Mouse (Mus musculus) embryonic stem cell, embryonic (primary cell): ENCODE data around the gene Cnfn.

Source experiments
- CTCF ChIA-PET, 4 experiments: fragments of 300-600 bp in 2 of 4; fragments of 350-600 bp in 2 of 4; sonication (Branson Sonifier 250); formaldehyde crosslinking; loops; one replicate each; lab custom pipeline; 2022; ENCODE audit warnings: inconsistent platforms in 2 of 4; lab: Charles Lee
- POLR2A ChIA-PET, 4 experiments: fragments of 300-600 bp in 2 of 4; fragments of 350-600 bp in 2 of 4; sonication (Branson Sonifier 250); formaldehyde crosslinking; loops; one replicate each; lab custom pipeline; 2022; ENCODE audit warnings: antibody characterized with exemption in 4 of 4, inconsistent platforms in 1 of 4; lab: Charles Lee

Gene Cnfn

DNA sequence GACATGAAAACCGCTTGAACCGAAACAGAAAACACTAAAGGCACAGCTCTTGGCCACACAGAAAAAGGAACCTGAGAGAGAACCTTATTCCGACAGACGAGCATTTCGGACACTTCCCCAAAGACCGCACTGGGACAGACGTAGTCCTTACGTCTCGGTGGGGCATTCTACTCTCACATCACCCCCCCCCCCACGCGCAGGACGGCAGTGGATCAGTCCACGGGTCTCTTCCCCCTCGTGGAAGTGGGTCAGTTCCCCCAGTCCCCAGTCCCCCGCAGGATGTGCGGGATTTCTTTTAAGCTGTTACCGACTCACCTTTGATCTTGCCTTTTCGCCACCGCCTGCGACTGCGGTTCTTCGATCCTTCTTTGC lies 25.6 kb upstream of the Cnfn start:
- POLR2A ChIA-PET: interaction anchor here (0.6 to 4.3 kb wide), 44 partner anchors 7 to 421 kb away, joined by 3 to 43 read pairs (median 4); partner anchors contain the start of genes Cic (in 2 of the 4), B9d2 (in 1 of the 4), Cxcl17 (in 1 of the 4) and Cyp2s1 (in 1 of the 4)
- CTCF ChIA-PET: interaction anchor here (0.6 to 3.2 kb wide), 18 partner anchors 8 to 445 kb away, joined by 3 to 17 read pairs (median 7); partner anchors contain the start of genes Megf8 (in 2 of the 4), Ceacam1 (in 1 of the 4) and Pafah1b3 (in 1 of the 4)

DNA sequence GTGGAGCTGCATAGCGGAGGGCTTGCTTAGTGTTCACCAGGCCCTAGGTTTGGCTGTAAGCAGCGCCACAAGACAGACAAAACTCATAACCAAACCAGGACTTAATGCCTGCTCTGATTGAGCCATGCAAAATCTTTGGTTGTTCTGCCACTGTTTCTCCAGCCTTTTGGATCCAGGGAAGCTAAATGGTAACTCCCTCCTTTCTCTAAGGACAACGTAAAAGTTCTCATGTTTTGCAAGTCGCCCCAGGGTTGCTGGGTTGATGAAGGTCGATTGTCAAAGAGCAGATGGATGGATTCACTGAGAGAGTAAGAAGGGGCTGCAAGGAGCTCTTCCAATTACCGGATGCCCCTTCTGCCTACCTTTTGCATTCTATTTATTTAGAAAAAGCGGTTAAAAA lies 25.2 kb upstream of the Cnfn start:
- POLR2A ChIA-PET: interaction anchor here (0.5 to 4.3 kb wide), 25 partner anchors 14 to 422 kb away, joined by 3 to 43 read pairs (median 4); partner anchors contain the start of gene Cyp2s1 (in 1 of the 4)
- CTCF ChIA-PET: interaction anchor here in 2 of 4 experiments (1.2 to 3.2 kb wide), 7 partner anchors 8 to 288 kb away, joined by 4 to 17 read pairs (median 10); partner anchors contain the start of gene Pafah1b3 (in 1 of the 2)

DNA sequence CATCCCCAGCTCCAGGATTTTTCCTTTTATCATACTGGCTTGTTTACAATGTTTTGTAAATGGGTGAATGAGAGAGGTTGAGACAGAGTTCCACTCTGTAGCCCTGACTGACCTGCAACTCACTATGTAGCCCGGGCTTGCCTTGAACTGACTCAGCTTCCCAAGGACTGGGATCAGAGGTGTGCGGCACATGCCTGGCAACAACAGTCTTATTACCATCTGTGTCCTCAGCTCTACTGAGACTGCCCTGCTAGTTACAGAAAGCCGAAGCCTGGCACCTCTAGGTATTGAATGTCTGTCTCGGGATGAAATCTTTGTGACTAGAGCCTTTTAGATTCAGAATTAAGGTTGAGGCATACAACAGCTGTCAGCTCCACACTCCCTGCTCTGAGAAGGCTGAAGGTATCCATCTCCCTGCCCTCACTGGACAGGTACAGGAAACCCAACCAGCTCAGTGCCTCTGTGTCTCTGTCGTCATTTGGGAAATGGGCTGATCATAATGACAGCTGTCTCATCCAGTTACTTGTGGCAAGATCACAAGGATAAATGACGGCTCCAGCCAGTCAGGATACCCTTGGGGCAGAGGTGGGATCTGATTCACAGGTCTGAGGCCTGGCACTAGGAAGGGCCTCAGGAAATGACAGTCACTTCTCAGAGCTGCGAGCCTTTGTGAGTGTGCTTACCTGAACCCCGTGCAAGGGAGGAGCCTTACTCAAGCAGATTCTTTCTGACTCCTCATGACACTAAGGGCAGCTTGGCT lies 24.1 kb upstream of the Cnfn start:
- ChIA-PET CTCF (interaction anchor here in 2 of 4 experiments (0.6 to 3.2 kb wide), 6 partner anchors 9 to 15 kb away, joined by 3 to 17 read pairs (median 4); no protein-coding TSS in a partner anchor), POLR2A (interaction anchor here in 2 of 4 experiments (0.6 to 4.3 kb wide), 8 partner anchors 9 to 317 kb away, joined by 3 to 43 read pairs (median 4); no protein-coding TSS in a partner anchor)

DNA sequence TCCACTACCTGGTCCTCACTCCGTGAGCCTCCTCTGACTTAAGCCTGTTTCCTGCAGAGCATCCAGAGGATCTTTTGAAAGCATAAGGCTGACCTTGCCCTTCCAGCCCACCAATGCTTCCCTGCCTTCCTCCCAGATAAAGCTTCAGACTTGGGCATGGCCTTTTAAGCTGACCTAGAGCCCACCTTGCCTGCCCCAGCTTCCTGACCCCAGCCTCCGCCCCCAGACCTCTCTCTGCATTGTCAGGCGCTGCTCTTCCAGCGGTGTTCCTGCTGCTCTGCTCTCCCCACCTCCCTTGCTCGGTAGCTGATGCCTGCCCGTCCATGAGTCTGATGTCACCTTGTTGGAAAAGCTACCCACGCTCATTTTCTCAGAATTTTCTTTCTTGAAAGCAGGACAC lies 23.3 kb upstream of the Cnfn start:
- CTCF ChIA-PET: interaction anchor here in 3 of 4 experiments (0.6 to 3.2 kb wide), 5 partner anchors 10 to 1881 kb away, joined by 3 to 17 read pairs (median 3); no protein-coding TSS in a partner anchor
- POLR2A ChIA-PET: interaction anchor here in 2 of 4 experiments (1.0 to 4.3 kb wide), 4 partner anchors 8 to 12 kb away, joined by 3 to 43 read pairs (median 14); no protein-coding TSS in a partner anchor

DNA sequence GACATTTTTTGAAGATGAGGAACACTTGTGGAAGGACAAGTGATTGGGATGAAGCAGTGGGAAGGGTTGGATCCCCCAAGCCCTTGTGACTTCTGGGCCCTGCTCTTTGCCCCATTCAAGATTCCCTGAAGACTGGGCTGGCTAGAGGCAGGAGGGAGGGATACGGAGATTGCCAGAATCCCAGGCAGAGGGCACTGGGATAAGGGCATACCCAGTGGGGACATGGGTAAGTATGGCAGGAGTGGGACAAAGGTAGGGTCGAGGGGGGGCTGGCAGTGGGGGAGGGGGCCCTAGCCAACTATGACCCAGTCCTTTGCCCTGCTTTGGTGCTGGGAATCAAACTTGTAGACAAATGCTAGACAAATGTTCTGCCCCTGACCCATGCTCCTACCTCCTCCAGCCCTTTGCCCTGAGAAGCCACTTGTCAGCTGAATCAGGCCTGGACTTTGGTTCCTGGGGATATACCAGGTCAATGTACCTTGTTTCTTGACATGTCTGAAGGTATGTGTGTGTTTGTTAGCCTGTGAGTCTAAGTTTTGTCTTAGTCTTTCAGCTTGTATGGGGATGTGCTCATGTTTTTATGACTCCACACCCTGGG lies 22.4 kb upstream of the Cnfn start:
- POLR2A ChIA-PET: no interaction called here
- CTCF ChIA-PET: interaction anchor here in 1 of 4 experiments (3.2 kb wide), 1 partner anchor 11 kb away, joined by 17 read pairs; no protein-coding TSS in a partner anchor

DNA sequence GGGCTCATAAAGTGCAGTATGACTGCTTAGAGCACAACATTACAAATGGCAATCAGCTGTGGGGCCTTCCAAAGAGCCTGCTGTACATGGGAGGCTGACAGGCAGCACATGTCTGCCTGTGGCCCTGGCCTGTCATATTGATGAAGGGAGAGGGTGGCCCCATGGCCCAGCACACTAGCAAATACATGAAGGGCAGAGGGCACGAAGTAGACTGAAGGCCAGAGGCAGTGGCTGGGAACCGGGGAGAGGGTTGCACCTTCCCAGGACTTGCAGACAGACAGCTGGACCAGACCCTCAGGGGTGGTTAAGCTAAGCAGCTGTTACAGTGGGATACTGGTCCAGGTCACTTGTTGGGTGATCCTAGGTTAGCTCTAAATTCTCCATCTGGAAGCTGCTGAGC lies 21.5 kb upstream of the Cnfn start:
- CTCF ChIA-PET: interaction anchor here in 3 of 4 experiments (0.6 to 1.4 kb wide), 3 partner anchors 12 to 23 kb away, joined by 4 to 6 read pairs (median 5); no protein-coding TSS in a partner anchor

DNA sequence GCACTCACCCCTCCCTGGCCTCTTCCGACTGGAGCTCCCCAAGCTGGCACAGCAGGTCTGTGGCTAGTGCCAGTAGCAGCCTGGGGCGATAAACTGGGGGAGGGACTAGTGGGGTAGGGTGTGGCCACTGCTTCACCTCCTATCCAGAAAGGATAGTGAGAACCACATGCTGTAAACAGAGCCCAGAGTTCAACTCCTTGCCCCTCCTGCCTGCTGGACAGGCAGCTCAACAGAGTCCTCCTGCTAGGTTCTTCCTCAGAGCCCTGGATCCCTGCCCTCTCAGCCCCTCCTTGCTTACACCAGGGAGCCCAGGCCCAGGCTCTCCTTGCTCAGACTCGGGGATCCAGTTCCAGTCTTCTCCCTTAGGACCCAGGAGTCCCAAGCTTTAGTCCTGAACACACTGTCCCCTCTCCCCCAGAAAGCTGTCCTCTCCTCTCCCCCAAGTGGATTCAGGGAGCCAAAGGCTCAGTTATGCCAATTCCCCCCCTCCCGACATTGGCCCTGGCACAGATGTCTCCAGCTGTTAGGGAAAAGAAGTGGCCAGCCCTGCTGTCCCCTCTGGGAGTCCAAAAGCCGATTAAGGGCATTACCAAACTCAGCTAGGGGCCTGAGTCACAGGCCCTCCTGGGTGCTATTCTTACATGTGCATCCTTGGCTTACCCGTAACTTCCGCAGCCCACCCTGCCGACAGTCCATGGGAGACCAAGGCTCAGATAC lies 20.7 kb upstream of the Cnfn start:
- CTCF ChIA-PET: interaction anchor here (0.6 to 1.4 kb wide), 6 partner anchors 11 to 19 kb away, joined by 3 to 6 read pairs (median 4); no protein-coding TSS in a partner anchor
- POLR2A ChIA-PET: interaction anchor here in 3 of 4 experiments (0.5 to 1.8 kb wide), 7 partner anchors 9 to 1913 kb away, joined by 3 to 6 read pairs (median 4); no protein-coding TSS in a partner anchor

More for the DNA sequence above, 21.5 kb upstream of the Cnfn start:
- POLR2A ChIA-PET: interaction anchor here in 3 of 4 experiments (0.5 to 1.8 kb wide), 4 partner anchors 10 to 311 kb away, joined by 3 to 5 read pairs (median 4); no protein-coding TSS in a partner anchor

DNA sequence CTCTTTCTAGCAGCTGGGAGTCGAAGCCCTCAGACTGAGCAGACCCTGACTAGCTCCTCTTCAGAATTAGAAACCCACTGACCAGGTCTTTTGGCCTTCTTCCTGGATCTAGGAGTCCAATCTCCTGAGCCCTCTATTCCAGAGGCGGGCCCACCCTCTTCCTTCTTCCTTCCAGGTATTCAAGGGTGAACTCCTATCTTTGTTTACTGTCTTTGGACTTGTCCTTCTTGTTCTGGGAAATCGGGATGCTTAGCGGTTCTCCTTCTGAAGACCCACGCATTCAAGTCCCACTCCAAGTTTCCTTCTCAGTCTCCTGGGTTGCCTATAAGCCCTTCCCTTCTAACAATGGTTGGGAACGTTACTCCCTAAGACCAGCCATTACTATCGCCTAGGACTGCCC lies 19.4 kb upstream of the Cnfn start:
- ChIA-PET CTCF (no interaction called here), POLR2A (interaction anchor here in 3 of 4 experiments (0.6 to 1.7 kb wide), 3 partner anchors 10 to 572 kb away, joined by 3 to 6 read pairs (median 3); no protein-coding TSS in a partner anchor)

DNA sequence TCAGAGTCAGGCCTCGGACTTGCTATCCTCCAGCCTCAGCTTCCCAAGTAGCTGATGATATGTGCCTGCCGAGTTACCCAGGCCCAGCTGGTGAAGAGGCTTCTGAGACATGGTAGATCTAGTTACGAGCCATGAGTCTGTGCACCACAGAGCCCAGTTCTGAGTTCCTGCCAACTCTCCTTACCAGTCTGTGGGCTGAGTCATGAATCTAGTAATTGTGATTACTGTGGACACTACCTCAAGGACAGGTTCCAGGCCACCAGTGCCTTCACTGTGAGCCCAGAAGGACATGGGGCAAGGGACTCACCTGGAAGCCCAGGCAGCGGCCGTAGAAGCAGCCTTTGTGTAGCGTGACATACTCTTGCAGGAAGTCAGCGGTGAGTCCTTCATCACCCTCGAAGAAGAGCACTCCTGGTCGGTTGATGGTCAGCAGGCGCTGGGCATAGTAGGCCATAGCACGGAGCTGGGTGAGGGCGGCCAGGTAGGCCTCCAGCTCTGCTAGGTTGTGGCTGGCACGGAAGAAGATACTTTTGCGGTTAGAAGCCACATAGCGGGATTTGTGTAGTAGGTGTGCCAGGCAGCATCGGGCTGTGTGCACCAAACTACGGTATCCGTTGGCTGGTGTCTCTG lies 18.4 kb upstream of the Cnfn start:
- CTCF ChIA-PET: interaction anchor here in 1 of 4 experiments (1.5 to 1.6 kb wide), 2 partner anchors 11 to 54 kb away, joined by 4 to 5 read pairs; no protein-coding TSS in a partner anchor
- POLR2A ChIA-PET: interaction anchor here in 3 of 4 experiments (0.6 to 1.7 kb wide), 3 partner anchors 7 to 61 kb away, joined by 3 to 5 read pairs (median 3); no protein-coding TSS in a partner anchor

DNA sequence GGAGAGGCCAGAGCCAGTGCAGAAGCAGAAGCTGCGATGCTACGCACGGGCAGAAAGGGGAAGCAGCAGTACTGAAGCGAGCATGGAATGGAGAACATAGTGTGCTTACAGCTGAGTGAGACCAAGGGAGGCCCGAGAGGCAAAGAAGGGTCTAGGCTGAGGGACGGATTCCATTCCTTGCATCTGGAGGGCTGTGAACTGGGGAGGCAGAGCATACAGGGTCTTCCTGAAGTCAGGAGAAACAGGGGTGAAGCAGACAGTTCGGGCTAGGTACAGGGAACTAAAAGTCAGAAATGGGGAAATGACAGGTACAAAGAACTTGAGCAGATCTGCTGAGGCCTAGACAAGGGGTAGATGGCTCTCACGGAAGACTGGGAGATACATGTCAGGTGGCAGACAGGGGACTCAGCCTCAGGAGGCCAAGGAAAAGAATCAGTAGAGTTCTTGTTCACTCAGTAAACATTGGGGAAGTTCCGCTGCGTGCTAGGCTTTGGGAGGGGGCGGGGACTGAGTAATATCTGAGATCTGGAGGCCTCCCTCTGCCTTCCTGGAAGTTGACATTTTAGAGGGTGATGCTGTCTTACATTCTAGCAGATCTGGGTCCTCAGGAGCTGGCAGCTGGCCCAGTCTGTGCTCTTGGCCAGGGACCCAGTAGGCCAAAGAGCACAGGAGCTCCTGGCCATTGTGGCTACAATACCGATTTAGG lies 16.5 kb upstream of the Cnfn start:
- POLR2A ChIA-PET: interaction anchor here in 1 of 4 experiments (0.9 to 1.7 kb wide), 2 partner anchors 10 to 69 kb away, joined by 3 to 5 read pairs; partner anchors contain the start of gene Megf8
- CTCF ChIA-PET: interaction anchor here in 2 of 4 experiments (0.6 to 1.6 kb wide), 3 partner anchors 9 to 67 kb away, joined by 3 to 5 read pairs (median 4); no protein-coding TSS in a partner anchor

DNA sequence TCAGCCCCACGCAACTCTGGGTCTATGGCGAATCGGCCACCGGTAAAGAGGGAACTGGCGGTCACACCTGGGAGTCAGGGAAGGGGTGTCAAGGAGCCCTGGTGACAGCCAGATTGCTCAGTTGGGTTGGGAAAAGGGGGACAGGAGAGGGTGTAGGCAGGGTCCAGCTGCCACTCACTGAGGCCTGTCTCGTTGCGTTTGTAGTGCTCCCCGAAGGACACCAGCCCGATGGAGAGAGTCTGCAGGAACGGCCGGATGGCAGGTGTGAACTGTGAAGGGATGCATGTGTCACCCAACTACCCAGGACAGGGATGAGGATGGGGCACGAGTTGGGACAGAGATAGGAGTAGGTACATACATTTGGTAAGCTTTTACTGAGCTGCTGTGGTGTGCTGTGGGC lies 15.7 kb upstream of the Cnfn start:
- CTCF ChIA-PET: interaction anchor here in 1 of 4 experiments (0.9 kb wide), 1 partner anchor 10 kb away, joined by 3 read pairs; no protein-coding TSS in a partner anchor
- POLR2A ChIA-PET: interaction anchor here in 2 of 4 experiments (1.3 to 1.7 kb wide), 3 partner anchors 8 to 69 kb away, joined by 3 to 6 read pairs (median 4); partner anchors contain the start of gene Megf8 (in 1 of the 2)

DNA sequence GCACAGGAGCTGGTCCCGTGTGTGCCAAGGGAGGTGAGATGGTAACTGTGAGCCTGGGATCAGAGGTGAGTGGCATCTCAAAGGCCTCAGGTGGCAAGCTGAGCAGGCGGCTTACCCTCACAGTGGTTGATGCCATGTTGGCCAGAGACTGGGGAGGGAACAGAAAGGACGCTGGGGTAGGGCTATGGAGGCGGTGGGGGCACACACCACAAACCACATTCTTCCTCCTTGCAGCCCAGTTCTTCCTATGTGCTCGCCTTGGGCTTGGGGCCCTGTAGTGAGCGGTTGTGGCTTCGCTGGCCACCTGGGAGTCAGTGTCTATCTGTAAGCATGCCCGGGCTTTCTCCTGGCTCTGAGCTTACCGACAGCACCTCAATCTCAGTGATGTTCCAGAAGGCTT lies 15.3 kb upstream of the Cnfn start:
- CTCF ChIA-PET: interaction anchor here in 1 of 4 experiments (0.8 to 1.6 kb wide), 3 partner anchors 11 to 197 kb away, joined by 3 read pairs; no protein-coding TSS in a partner anchor
- POLR2A ChIA-PET: interaction anchor here in 2 of 4 experiments (1.3 to 1.7 kb wide), 3 partner anchors 9 to 68 kb away, joined by 3 to 6 read pairs (median 4); partner anchors contain the start of gene Megf8 (in 1 of the 2)

DNA sequence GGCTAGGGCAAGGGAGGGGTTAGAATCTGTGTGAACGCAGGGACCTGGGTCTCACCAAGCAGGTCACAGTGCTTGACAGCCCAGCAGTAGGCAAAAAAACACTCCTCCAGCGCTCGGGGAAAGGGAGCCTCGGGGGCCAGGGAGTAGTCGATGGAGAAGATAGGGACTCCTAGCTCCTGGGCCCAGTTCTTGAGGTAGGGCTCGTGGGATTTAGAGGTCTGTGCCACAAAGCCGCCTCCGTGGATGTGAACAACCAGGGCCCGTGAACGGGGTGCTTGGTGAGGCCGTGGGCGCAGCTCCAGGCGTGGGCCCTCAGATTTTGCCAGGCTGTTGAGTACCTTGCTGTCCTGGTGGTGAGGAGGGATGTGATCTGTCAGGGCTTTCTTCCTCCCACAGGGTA lies 14.8 kb upstream of the Cnfn start:
- ChIA-PET POLR2A (interaction anchor here in 2 of 4 experiments (1.3 to 1.7 kb wide), 3 partner anchors 9 to 68 kb away, joined by 3 to 6 read pairs (median 4); partner anchors contain the start of gene Megf8 (in 1 of the 2)), CTCF (interaction anchor here in 3 of 4 experiments (0.5 to 1.6 kb wide), 5 partner anchors 11 to 401 kb away, joined by 3 read pairs; no protein-coding TSS in a partner anchor)

DNA sequence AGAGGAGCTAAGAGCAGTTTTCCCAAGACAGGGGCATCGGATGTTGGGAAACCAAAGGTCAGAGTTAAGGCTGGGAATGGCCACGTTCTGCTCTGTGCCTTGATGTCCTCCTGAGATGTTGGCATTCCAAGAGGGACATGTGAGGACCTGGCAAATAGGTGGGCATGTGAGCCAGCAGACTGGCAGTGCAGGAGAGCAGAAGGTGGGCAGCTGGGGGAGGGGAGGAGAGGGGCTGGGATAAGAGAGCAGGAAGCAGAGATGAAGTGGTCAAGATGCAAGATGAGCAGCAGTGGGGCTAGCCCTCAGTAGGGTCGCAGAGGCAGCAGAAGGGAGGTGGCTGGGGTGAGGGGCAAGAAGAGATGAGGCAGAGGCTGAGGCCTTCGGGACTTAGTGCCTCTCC lies 14.4 kb upstream of the Cnfn start:
- CTCF ChIA-PET: interaction anchor here in 3 of 4 experiments (0.5 to 1.6 kb wide), 4 partner anchors 25 to 400 kb away, joined by 3 read pairs; no protein-coding TSS in a partner anchor

DNA sequence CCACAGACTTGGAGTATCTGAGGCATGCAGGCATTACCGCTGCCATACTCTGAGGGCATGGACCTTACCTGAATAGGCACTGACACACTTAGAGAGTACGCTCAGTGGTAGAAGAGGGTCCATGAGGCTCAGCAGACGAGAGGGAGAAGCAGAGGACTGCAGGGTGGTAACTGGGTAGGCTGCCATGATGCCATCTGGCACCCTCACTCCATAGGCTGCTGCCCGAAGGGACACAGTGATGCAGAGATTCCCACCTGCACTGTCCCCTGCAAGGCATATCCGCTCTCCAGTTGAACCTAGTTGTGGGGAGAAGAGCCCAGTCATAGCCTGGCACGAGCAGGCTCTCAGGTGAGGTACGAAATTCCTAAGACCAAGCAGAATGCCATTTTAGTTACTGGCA lies 13.9 kb upstream of the Cnfn start:
- ChIA-PET CTCF (interaction anchor here in 1 of 4 experiments (1.6 kb wide), 1 partner anchor 195 kb away, joined by 3 read pairs; no protein-coding TSS in a partner anchor), POLR2A (interaction anchor here in 2 of 4 experiments (0.7 kb wide), 3 partner anchors 20 to 190 kb away, joined by 3 to 6 read pairs (median 5); no protein-coding TSS in a partner anchor)

More for the DNA sequence above, 14.4 kb upstream of the Cnfn start:
- POLR2A ChIA-PET: interaction anchor here in 3 of 4 experiments (0.7 to 1.7 kb wide), 3 partner anchors 12 to 190 kb away, joined by 3 to 6 read pairs (median 3); partner anchors contain the start of gene Megf8 (in 1 of the 3)
